ENCODE assay signal across 9 mouse cellular contexts in genomic region chr13:111491046-111491756, GRCm38 (mm10). TPM values are rescaled to one million over a fixed set of nuclear protein-coding genes. Genes with fewer than 3 reads are reported as not detected.
DNase-seq lines count a peak whose midpoint lies in the region; ATAC-seq lines count a peak whose summit lies in the region.
"Had no signal": no experiment of that assay in that cellular context is flagged by ENCODE, and none has a peak within 500 bp of the region (broad histone marks: within the 10 kb centered on the region; RNA-seq: fewer than 3 reads in every experiment).

No protein-coding gene starts in this region.

- no peak for ATAC-seq in hindbrain, embryonic 13.5 days (ENCODE audit: low FRiP score)
- no peak for ATAC-seq in midbrain, embryonic 15.5 days (replicated peaks)

- DNase-seq in layer of hippocampus, adult 11-12 months (ENCODE audit: low spot score) = peak; percentile 7
- DNase-seq in layer of hippocampus, adult 9-11 months = no peak
- peak; percentile 41 for DNase-seq in embryo, embryonic 9.5 days (ENCODE audit: extremely low spot score)
- no peak for DNase-seq in right cerebral cortex, postnatal 10 days (ENCODE audit: low spot score in 2 of 2)
- DNase-seq in left cerebral cortex, postnatal 36 days (ENCODE audit: low spot score in 2 of 2) = no peak
- DNase-seq in kidney, postnatal 14 days = no peak

- peak overlapping the region; percentile 92; the same call in 1 of the 2 replicates for H3K4me3 ChIP-seq in hindbrain, embryonic 13.5 days
- peak overlapping the region; percentile 85 for H3K4me3 ChIP-seq in midbrain, embryonic 15.5 days

- H3K27me3 ChIP-seq in hindbrain, embryonic 13.5 days = peaks cover 27% of the 10 kb centered on the region
- H3K27me3 ChIP-seq in midbrain, embryonic 15.5 days (replicated peaks) = peaks cover 22% of the 10 kb centered on the region

- H3K36me3 ChIP-seq in hindbrain, embryonic 13.5 days = no peaks in the 10 kb centered on the region
- no peaks in the 10 kb centered on the region for H3K36me3 ChIP-seq in midbrain, embryonic 15.5 days (replicated peaks)

- intact Hi-C loops in left cerebral cortex, postnatal 36 days (cut with DNase I) = loop anchor here (5.0 kb wide), 1 partner anchor 236 kb away; no protein-coding TSS in a partner anchor

- no peak overlapping the region for H3K27ac ChIP-seq in hindbrain, embryonic 13.5 days
- H3K27ac ChIP-seq in midbrain, embryonic 15.5 days = no peak overlapping the region

- no peak overlapping the region for H3K9ac ChIP-seq in hindbrain, embryonic 13.5 days
- H3K9ac ChIP-seq in midbrain, embryonic 15.5 days = no peak overlapping the region

- H3K4me1 ChIP-seq in hindbrain, embryonic 13.5 days (replicated peaks) = peaks cover 15% of the 10 kb centered on the region
- H3K4me1 ChIP-seq in midbrain, embryonic 15.5 days = peaks cover 24% of the 10 kb centered on the region

- no peaks in the 10 kb centered on the region for H3K9me3 ChIP-seq in hindbrain, embryonic 13.5 days
- H3K9me3 ChIP-seq in midbrain, embryonic 15.5 days = no peaks in the 10 kb centered on the region

- peak overlapping the region; percentile 68 for H3K4me2 ChIP-seq in hindbrain, embryonic 13.5 days
- peak overlapping the region; percentile 81 for H3K4me2 ChIP-seq in midbrain, embryonic 15.5 days

- WGBS in hindbrain, embryonic 13.5 days = 25% methylated on average over 13 of the region's 13 CpGs
- 16% methylated on average over 13 of the region's 13 CpGs for WGBS in midbrain, embryonic 15.5 days

RNA-seq across cellular contexts. Expression of gene Gpbp1, which starts 1.3 kb away (rescaled TPM):
- 105 TPM in 2 replicates for polyA plus RNA-seq in hindbrain, embryonic 13.5 days (2015; fragmentation: Nextera tagmentation; extraction: Ambion mirVana)
- polyA plus RNA-seq in midbrain, embryonic 15.5 days (2015; fragmentation: Nextera tagmentation; extraction: Ambion mirVana) = 83.8 and 89.8 TPM in 2 replicates
- total RNA-seq in left cerebral cortex, postnatal 36 days (2021) = 10 to 100 TPM; 75.5 to 89.7 TPM

RNA-seq across cellular contexts. Expression of gene Gm49496, which starts 58.5 kb away (rescaled TPM):
- polyA plus RNA-seq in hindbrain, embryonic 13.5 days (2015; fragmentation: Nextera tagmentation; extraction: Ambion mirVana) = not detected in 2 replicates
- not detected in 2 replicates for polyA plus RNA-seq in midbrain, embryonic 15.5 days (2015; fragmentation: Nextera tagmentation; extraction: Ambion mirVana)
- total RNA-seq in left cerebral cortex, postnatal 36 days (2021) = not detected
- polyA plus RNA-seq: brain, embryonic 14.5 days had no signal

Comparison
In these comparisons a context has a peak if more than half of its experiments do, and no peak if none do; other contexts are left out.
1. DNase-seq: peak in layer of hippocampus, adult 11-12 months (single experiment) and embryo, embryonic 9.5 days (single experiment); none in layer of hippocampus, adult 9-11 months (single experiment), right cerebral cortex, postnatal 10 days (0 of 2), left cerebral cortex, postnatal 36 days (0 of 2) and kidney, postnatal 14 days (single experiment).